Mouse (Mus musculus) limb, embryonic 11.5 days (tissue): ENCODE results near the gene Pgm5. TPM values are rescaled to one million over a fixed set of nuclear protein-coding genes. Genes with fewer than 3 reads are reported as not detected.

Experiments
- ATAC-seq: fragments of 200-750 bp; cut with Nextera tagmentation; 2 replicates; pipeline ENCODE4 v1.8.0; 2017; ENCODE audit warnings: low read depth; ENCODE audit not compliant: insufficient number of reproducible peaks, low FRiP score, low TSS enrichment
- DNase-seq: peaks from one replicate; pipeline ENCODE4 v3.0.0-alpha.2; 2015; ENCODE audit warnings: low spot score
- H3K27ac ChIP-seq: fragments of 300-500 bp; sonication (generic); replicated peaks from 2 replicates; pipeline ENCODE4 v1.5.1; 2014; ENCODE audit warnings: low read depth, mild to moderate bottlenecking, low read length
- H3K27me3 ChIP-seq: fragments of 300-500 bp; sonication (generic); 2 replicates; pipeline ENCODE4 v1.6.1; 2014; ENCODE audit warnings: mild to moderate bottlenecking, low read length, mixed read lengths; ENCODE audit not compliant: control insufficient read depth, insufficient read depth
- H3K36me3 ChIP-seq: fragments of 300-500 bp; sonication (generic); 2 replicates; pipeline ENCODE4 v1.6.1; 2014; ENCODE audit warnings: mild to moderate bottlenecking, low read length, moderate library complexity, mixed read lengths; ENCODE audit not compliant: control insufficient read depth, insufficient read depth
- H3K4me1 ChIP-seq: fragments of 300-500 bp; sonication (generic); 2 replicates; pipeline ENCODE4 v1.6.1; 2014; ENCODE audit warnings: low read length, mixed read lengths; ENCODE audit not compliant: control insufficient read depth, insufficient read depth
- H3K4me2 ChIP-seq: fragments of 300-500 bp; sonication (generic); 2 replicates; pipeline ENCODE4 v1.6.1; 2014; ENCODE audit warnings: low read depth, mild to moderate bottlenecking, moderate library complexity; ENCODE audit not compliant: severe bottlenecking
- H3K4me3 ChIP-seq: fragments of 300-500 bp; sonication (generic); 2 replicates; pipeline ENCODE4 v1.5.1; 2014; ENCODE audit warnings: low read depth, low read length
- H3K9ac ChIP-seq: fragments of 300-500 bp; sonication (generic); 2 replicates; pipeline ENCODE4 v1.6.1; 2014; ENCODE audit warnings: mild to moderate bottlenecking, low read length
- H3K9me3 ChIP-seq: fragments of 300-500 bp; sonication (generic); 2 replicates; pipeline ENCODE4 v1.6.1; 2016; ENCODE audit warnings: low read length; ENCODE audit not compliant: control insufficient read depth
- WGBS: fragments of 180-500 bp; shearing (Covaris S2); extraction: QIAGEN DNeasy Blood & Tissue Kit; methylation state at CpG from one replicate; pipeline ENCODE4 v1.1.7; 2014; 5-methylcytosine and 5-hydroxymethylcytosine counted together
- polyA plus RNA-seq: library from polyadenylated mRNA; unstranded; fragments of >200 nt; fragmentation: Nextera tagmentation; extraction: Ambion mirVana; gene quantifications from 2 replicates; pipeline ENCODE4 v1.2.1, GENCODE M21; 2014

The Pgm5 gene
- polyA plus RNA-seq, 1 experiment from 2014 or later, result 1.7 TPM

GRCm38 (mm10) chr19:24683016-24683720 lies 178.5 kb downstream of the Pgm5 start:
- H3K27ac ChIP-seq, result no peak overlapping the region
- no peaks in the 10 kb centered on the region for H3K27me3 ChIP-seq
- no peaks in the 10 kb centered on the region for H3K4me1 ChIP-seq
- H3K9ac ChIP-seq, result no peak overlapping the region
- DNase-seq (no peak), ATAC-seq (no peak)
- H3K4me3 ChIP-seq, result no peak overlapping the region
- no peak overlapping the region for H3K4me2 ChIP-seq
- H3K9me3 ChIP-seq, result no peaks in the 10 kb centered on the region
- H3K36me3 ChIP-seq, result no peaks in the 10 kb centered on the region
- 61% methylated on average over 12 of the region's 12 CpGs for WGBS

GRCm38 (mm10) chr19:24677242-24677984 lies 184.2 kb downstream of the Pgm5 start:
- Histone ChIP-seq H3K36me3 (no peaks in the 10 kb centered on the region), H3K9ac (no peak overlapping the region), H3K4me3 (no peak overlapping the region), H3K27me3 (no peaks in the 10 kb centered on the region), H3K4me2 (no peak overlapping the region), H3K4me1 (no peaks in the 10 kb centered on the region), H3K9me3 (no peaks in the 10 kb centered on the region), H3K27ac (no peak overlapping the region)
- WGBS, result 66% methylated on average over 8 of the region's 8 CpGs
- DNase-seq (no peak), ATAC-seq (no peak)

GRCm38 (mm10) chr19:24676429-24676828 lies 185.2 kb downstream of the Pgm5 start:
- DNase-seq (no peak), ATAC-seq (no peak)
- Histone ChIP-seq H3K4me2 (no peak overlapping the region), H3K9ac (no peak overlapping the region), H3K9me3 (no peaks in the 10 kb centered on the region), H3K36me3 (no peaks in the 10 kb centered on the region), H3K27me3 (no peaks in the 10 kb centered on the region), H3K4me1 (peaks cover 4% of the 10 kb centered on the region; the same call in 1 of the 2 replicates), H3K27ac (no peak overlapping the region), H3K4me3 (no peak overlapping the region)
- 90% methylated on average over 7 of the region's 7 CpGs for whole genome bisulfite sequencing

- ATAC-seq, result no peak
Measured at GRCm38 (mm10) chr19:24673762-24674161, 187.9 kb downstream of the Pgm5 start, which contains the start of gene Tmem252. Tmem252 (plus strand) TSS chr19:24674008.

GRCm38 (mm10) chr19:24673331-24673730 lies 188.3 kb downstream of the Pgm5 start:
- ATAC-seq (no peak), DNase-seq (no peak)
- H3K27me3 ChIP-seq, result no peaks in the 10 kb centered on the region
- H3K27ac ChIP-seq, result no peak overlapping the region
- 88% methylated on average over 10 of the region's 10 CpGs for WGBS
- H3K9ac ChIP-seq, result no peak overlapping the region
- no peaks in the 10 kb centered on the region for H3K9me3 ChIP-seq
- H3K4me3 ChIP-seq, result no peak overlapping the region
- H3K4me1 ChIP-seq, result peaks cover 6% of the 10 kb centered on the region; the same call in 1 of the 2 replicates
- no peaks in the 10 kb centered on the region for H3K36me3 ChIP-seq
- no peak overlapping the region for H3K4me2 ChIP-seq

More at GRCm38 (mm10) chr19:24673762-24674161, 187.9 kb downstream of the Pgm5 start, which contains the start of gene Tmem252:
- Histone ChIP-seq H3K4me3 (no peak within 1 kb of the TSS), H3K27me3 (no peaks in the 10 kb centered on the region), H3K9ac (no peak within 1 kb of the TSS), H3K27ac (no peak within 1 kb of the TSS), H3K36me3 (no peaks in the 10 kb centered on the region), H3K9me3 (no peaks in the 10 kb centered on the region), H3K4me2 (no peak within 1 kb of the TSS), H3K4me1 (peaks cover 6% of the 10 kb centered on the region; the same call in 1 of the 2 replicates)
- 59% methylated on average over 3 of the region's 4 CpGs for WGBS
- no peak for DNase-seq

DNA sequence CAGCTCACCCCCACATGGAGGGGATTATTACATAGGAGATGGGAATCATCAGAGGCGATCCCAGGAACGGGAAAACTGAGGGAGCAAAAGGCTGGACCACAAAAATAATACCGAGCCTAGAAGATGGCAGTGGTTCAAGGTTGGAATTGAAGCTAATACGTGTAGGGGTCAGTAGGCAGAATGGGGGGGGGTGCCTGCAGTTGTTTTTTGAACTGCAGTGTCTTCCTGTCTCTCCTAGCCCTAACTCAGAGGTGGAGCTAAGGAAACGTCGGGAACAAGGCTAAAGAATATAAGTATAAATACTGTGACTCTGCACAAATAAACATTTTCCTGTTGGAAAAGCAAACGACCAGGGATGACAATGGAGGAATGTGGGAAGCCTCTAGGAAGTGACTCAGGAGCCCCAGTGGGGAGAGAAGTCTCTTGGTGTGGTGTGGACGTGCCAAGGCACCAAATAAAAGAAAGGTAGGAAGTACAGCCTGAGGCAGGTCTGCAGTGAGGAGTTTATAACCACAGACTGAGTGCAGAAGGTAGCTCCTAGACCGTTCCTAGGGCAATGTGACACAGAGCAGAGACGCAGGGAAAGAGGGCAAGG lies 189.2 kb downstream of the Pgm5 start:
- Histone ChIP-seq H3K27ac (no peak overlapping the region), H3K4me1 (peaks cover 6% of the 10 kb centered on the region; the same call in 1 of the 2 replicates), H3K9ac (no peak overlapping the region), H3K9me3 (no peaks in the 10 kb centered on the region), H3K4me3 (no peak overlapping the region), H3K4me2 (no peak overlapping the region), H3K27me3 (no peaks in the 10 kb centered on the region), H3K36me3 (no peaks in the 10 kb centered on the region)
- ATAC-seq, result no peak
- DNase-seq, result no peak
- 72% methylated on average over 10 of the region's 10 CpGs for whole genome bisulfite sequencing

DNA sequence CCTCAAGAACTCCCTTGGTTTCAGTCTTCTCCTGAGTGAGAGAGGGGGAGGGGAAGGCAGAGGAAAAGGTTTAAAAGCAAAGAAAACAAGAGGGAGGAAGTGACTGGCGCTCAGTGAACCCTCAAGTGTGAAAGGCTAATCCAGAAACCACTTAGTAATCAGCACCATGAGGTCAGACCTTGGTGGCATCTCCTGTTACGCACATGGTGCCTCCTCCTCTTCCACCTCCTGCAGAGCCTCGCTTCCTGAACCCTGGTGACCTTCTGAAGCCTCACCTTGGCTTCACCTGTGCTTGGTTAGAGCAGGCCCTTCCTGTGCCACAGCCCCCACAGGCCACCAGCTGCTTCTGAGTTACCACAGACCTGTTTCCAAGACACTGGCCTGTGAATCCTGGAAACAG lies 190.1 kb downstream of the Pgm5 start:
- H3K4me1 ChIP-seq, result peaks cover 6% of the 10 kb centered on the region; the same call in 1 of the 2 replicates
- DNase-seq (no peak), ATAC-seq (no peak)
- no peak overlapping the region for H3K4me3 ChIP-seq
- H3K27me3 ChIP-seq, result no peaks in the 10 kb centered on the region
- H3K27ac ChIP-seq, result no peak overlapping the region
- no peaks in the 10 kb centered on the region for H3K9me3 ChIP-seq
- H3K36me3 ChIP-seq, result no peaks in the 10 kb centered on the region
- no peak overlapping the region for H3K4me2 ChIP-seq
- 44% methylated on average over 3 of the region's 3 CpGs for WGBS
- no peak overlapping the region for H3K9ac ChIP-seq

DNA sequence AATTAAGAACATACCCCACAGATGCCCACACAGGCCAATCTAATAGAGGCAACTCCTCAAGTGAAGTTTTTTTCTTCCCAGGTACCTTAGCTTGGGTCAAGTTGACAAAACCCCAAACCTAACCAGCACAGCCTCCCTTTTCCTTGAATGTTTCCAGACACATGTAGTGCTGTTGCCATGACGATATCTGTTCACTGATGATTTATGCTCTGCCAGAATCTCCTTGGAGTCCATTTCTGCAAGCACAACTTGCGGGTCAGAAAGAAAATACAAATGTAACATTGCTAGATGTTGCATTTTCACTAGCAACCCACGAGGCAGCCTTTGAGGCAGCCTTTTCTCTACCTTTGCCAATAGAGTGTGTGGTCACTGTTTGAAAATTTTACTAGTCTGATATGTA lies 194.1 kb downstream of the Pgm5 start:
- no peaks in the 10 kb centered on the region for H3K27me3 ChIP-seq
- no peak for ATAC-seq

More for the DNA sequence above, 194.1 kb downstream of the Pgm5 start:
- no peaks in the 10 kb centered on the region for H3K9me3 ChIP-seq
- H3K4me3 ChIP-seq, result no peak overlapping the region
- 76% methylated on average over 3 of the region's 3 CpGs for WGBS
- H3K9ac ChIP-seq, result no peak overlapping the region
- no peak for DNase-seq
- H3K4me1 ChIP-seq, result peaks cover 6% of the 10 kb centered on the region; the same call in 1 of the 2 replicates
- no peaks in the 10 kb centered on the region for H3K36me3 ChIP-seq
- no peak overlapping the region for H3K4me2 ChIP-seq
- H3K27ac ChIP-seq, result no peak overlapping the region
